Mouse (Mus musculus): ENCODE measurements around the gene Tmem125. TPM values are rescaled to one million over a fixed set of nuclear protein-coding genes. Genes with fewer than 3 reads are reported as not detected.
A peak's percentile ranks its signal among the peaks of the same experiment; 100 is the strongest.
"Not testable (repeated sequence)": the region's sequence is repeated elsewhere in the genome, so short reads cannot be mapped to it uniquely, and the experiment has no call there.

Gene Tmem125
- polyA plus RNA-seq, 1 experiment = not detected

GRCm38 (mm10) chr4:118509050-118509449 lies 34.8 kb downstream of the Tmem125 start:
- Histone ChIP-seq H3K36me3 (ENCODE audit: control insufficient read depth, insufficient read depth) (no peaks in the 10 kb centered on the region), H3K4me3 (ENCODE audit: insufficient read depth, poor library complexity, severe bottlenecking) (no peak overlapping the region), H3K79me3 (ENCODE audit: low read depth) (no peaks in the 10 kb centered on the region), H3K79me2 (ENCODE audit: control insufficient read depth, insufficient read depth) (no peaks in the 10 kb centered on the region), H3ac (ENCODE audit: control insufficient read depth, insufficient read length, low read depth) (no peak overlapping the region), H3K27me3 (ENCODE audit: control insufficient read depth, insufficient read depth, insufficient read length) (peaks cover 13% of the 10 kb centered on the region)
- TF ChIP-seq FOSL1 (IDR thresholded peaks at IDR 0.05; ENCODE audit: insufficient read depth, low read length, poor library complexity, severe bottlenecking) = no peak
- TF ChIP-seq USF1 (IDR thresholded peaks at IDR 0.05; ENCODE audit: low read depth) = no peak
- TF ChIP-seq CTCF (IDR thresholded peaks at IDR 0.05; ENCODE audit: control insufficient read depth, insufficient read depth, insufficient read length) = no peak

- H3K27me3 ChIP-seq (ENCODE audit: control insufficient read depth, insufficient read depth, insufficient read length); H3K79me3 ChIP-seq (ENCODE audit: low read depth); H3K79me2 ChIP-seq (ENCODE audit: control insufficient read depth, insufficient read depth); H3K36me3 ChIP-seq (ENCODE audit: control insufficient read depth, insufficient read depth); H3ac ChIP-seq (ENCODE audit: control insufficient read depth, insufficient read length, low read depth); H3K4me3 ChIP-seq (ENCODE audit: insufficient read depth, poor library complexity, severe bottlenecking): not testable (repeated sequence)
These were observed 36.7 kb downstream of the Tmem125 start for GRCm38 (mm10) chr4:118507171-118507570.

GRCm38 (mm10) chr4:118505551-118505950 lies 38.3 kb downstream of the Tmem125 start:
- TF ChIP-seq CEBPB (IDR thresholded peaks at IDR 0.05; ENCODE audit: low read depth) (peak; percentile 17), MAX (IDR thresholded peaks at IDR 0.05) (no peak)
- H3K27me3 ChIP-seq (ENCODE audit: control insufficient read depth, insufficient read depth, insufficient read length) = peaks cover 4% of the 10 kb centered on the region
- H3K79me3 ChIP-seq (ENCODE audit: low read depth) = no peaks in the 10 kb centered on the region
- no peaks in the 10 kb centered on the region for H3K79me2 ChIP-seq (ENCODE audit: control insufficient read depth, insufficient read depth)
- no peak overlapping the region for H3ac ChIP-seq (ENCODE audit: control insufficient read depth, insufficient read length, low read depth)
- H3K4me3 ChIP-seq (ENCODE audit: insufficient read depth, poor library complexity, severe bottlenecking) = no peak overlapping the region
- no peaks in the 10 kb centered on the region for H3K36me3 ChIP-seq (ENCODE audit: control insufficient read depth, insufficient read depth)

- H3K27me3 ChIP-seq (ENCODE audit: control insufficient read depth, insufficient read depth, insufficient read length) = peaks cover 18% of the 10 kb centered on the region
- no peaks in the 10 kb centered on the region for H3K36me3 ChIP-seq (ENCODE audit: control insufficient read depth, insufficient read depth)
- no peak overlapping the region for H3K4me3 ChIP-seq (ENCODE audit: insufficient read depth, poor library complexity, severe bottlenecking)
- TF ChIP-seq CTCF (IDR thresholded peaks at IDR 0.05; ENCODE audit: control insufficient read depth, insufficient read depth, insufficient read length) (no peak), MYOD1 (IDR thresholded peaks at IDR 0.05; ENCODE audit: control insufficient read depth, insufficient read length, low read depth) (no peak)
- H3K79me2 ChIP-seq (ENCODE audit: control insufficient read depth, insufficient read depth) = no peaks in the 10 kb centered on the region
- H3K79me3 ChIP-seq (ENCODE audit: low read depth) = no peaks in the 10 kb centered on the region
- H3ac ChIP-seq (ENCODE audit: control insufficient read depth, insufficient read length, low read depth) = no peak overlapping the region
These were observed 43.1 kb downstream of the Tmem125 start for GRCm38 (mm10) chr4:118500792-118501191.

GRCm38 (mm10) chr4:118500171-118500724 lies 43.6 kb downstream of the Tmem125 start:
- peaks cover 18% of the 10 kb centered on the region for H3K27me3 ChIP-seq (ENCODE audit: control insufficient read depth, insufficient read depth, insufficient read length)
- no peak overlapping the region for H3ac ChIP-seq (ENCODE audit: control insufficient read depth, insufficient read length, low read depth)
- TF ChIP-seq CTCF (IDR thresholded peaks at IDR 0.05; ENCODE audit: control insufficient read depth, insufficient read depth, insufficient read length) (no peak), MYOG (IDR thresholded peaks at IDR 0.05; ENCODE audit: control insufficient read depth, extremely low read depth, insufficient read length) (no peak), USF1 (IDR thresholded peaks at IDR 0.05; ENCODE audit: low read depth) (no peak), CEBPB (IDR thresholded peaks at IDR 0.05; ENCODE audit: low read depth) (no peak), MAX (IDR thresholded peaks at IDR 0.05) (no peak), FOSL1 (IDR thresholded peaks at IDR 0.05; ENCODE audit: insufficient read depth, low read length, poor library complexity, severe bottlenecking) (no peak), MYOD1 (IDR thresholded peaks at IDR 0.05; ENCODE audit: control insufficient read depth, insufficient read length, low read depth) (no peak)
- H3K79me3 ChIP-seq (ENCODE audit: low read depth) = no peaks in the 10 kb centered on the region
- no peak overlapping the region for H3K4me3 ChIP-seq (ENCODE audit: insufficient read depth, poor library complexity, severe bottlenecking)
- no peaks in the 10 kb centered on the region for H3K79me2 ChIP-seq (ENCODE audit: control insufficient read depth, insufficient read depth)
- no peaks in the 10 kb centered on the region for H3K36me3 ChIP-seq (ENCODE audit: control insufficient read depth, insufficient read depth)

Other genes starting within 250 kb of the Tmem125 start
- 7.6 TPM for gene Szt2, start 134.8 kb downstream of the Tmem125 start, polyA plus RNA-seq (2012; fragmentation: generic; extraction: Trizol)
- gene Med8, start 134.7 kb downstream of the Tmem125 start, polyA plus RNA-seq (2012; fragmentation: generic; extraction: Trizol) = 77.2 TPM
- 92.3 TPM for gene Elovl1, start 116.0 kb downstream of the Tmem125 start, polyA plus RNA-seq (2012; fragmentation: generic; extraction: Trizol)
- gene Cdc20, start 106.7 kb downstream of the Tmem125 start, polyA plus RNA-seq (2012; fragmentation: generic; extraction: Trizol) = 274 TPM
- gene Mpl, start 86.5 kb downstream of the Tmem125 start, polyA plus RNA-seq (2012; fragmentation: generic; extraction: Trizol) = not detected
- gene Tie1, start 54.0 kb downstream of the Tmem125 start, polyA plus RNA-seq (2012; fragmentation: generic; extraction: Trizol) = not detected
- gene 2610528J11Rik, start 17.0 kb downstream of the Tmem125 start, polyA plus RNA-seq (2012; fragmentation: generic; extraction: Trizol) = not detected
- gene Cfap57, start 76.7 kb upstream of the Tmem125 start, polyA plus RNA-seq (2012; fragmentation: generic; extraction: Trizol) = not detected
- 106 TPM for gene Ebna1bp2, start 76.8 kb upstream of the Tmem125 start, polyA plus RNA-seq (2012; fragmentation: generic; extraction: Trizol)
- gene Olfr62, start 114.9 kb upstream of the Tmem125 start, polyA plus RNA-seq (2012; fragmentation: generic; extraction: Trizol) = not detected
- not detected for gene Olfr1342, start 148.7 kb upstream of the Tmem125 start, polyA plus RNA-seq (2012; fragmentation: generic; extraction: Trizol)
- not detected for gene Olfr1341, start 159.5 kb upstream of the Tmem125 start, polyA plus RNA-seq (2012; fragmentation: generic; extraction: Trizol)
- gene Olfr1340, start 176.1 kb upstream of the Tmem125 start, polyA plus RNA-seq (2012; fragmentation: generic; extraction: Trizol) = not detected
- not detected for gene Olfr1339, start 188.1 kb upstream of the Tmem125 start, polyA plus RNA-seq (2012; fragmentation: generic; extraction: Trizol)
- gene Olfr1338, start 214.7 kb upstream of the Tmem125 start, polyA plus RNA-seq (2012; fragmentation: generic; extraction: Trizol) = not detected
- not detected for gene Olfr1337, start 238.5 kb upstream of the Tmem125 start, polyA plus RNA-seq (2012; fragmentation: generic; extraction: Trizol)

All from C2C12 (cell line).